Mouse (Mus musculus) limb, embryonic 13.5 days (tissue): Measurements from ENCODE around the gene Odf3. TPM values are rescaled to one million over a fixed set of nuclear protein-coding genes. Genes with fewer than 3 reads are reported as not detected.

ENCODE experiments used
- ATAC-seq: fragments of 200-750 bp; cut with Nextera tagmentation; 2 replicates; pipeline ENCODE4 v1.8.0; 2017; ENCODE audit warnings: low read depth, moderate number of reproducible peaks, moderate TSS enrichment; ENCODE audit not compliant: low FRiP score
- H3K27ac ChIP-seq: fragments of 300-500 bp; sonication (generic); 2 replicates; pipeline ENCODE4 v1.5.1; 2015; ENCODE audit warnings: inconsistent platforms, mild to moderate bottlenecking, moderate library complexity
- H3K27me3 ChIP-seq: fragments of 300-500 bp; sonication (generic); 2 replicates; pipeline ENCODE4 v1.6.1; 2015; ENCODE audit warnings: mild to moderate bottlenecking, inconsistent platforms
- H3K36me3 ChIP-seq: fragments of 300-500 bp; sonication (generic); 2 replicates; pipeline ENCODE4 v1.6.1; 2015; ENCODE audit warnings: inconsistent platforms, mild to moderate bottlenecking, moderate library complexity
- H3K4me1 ChIP-seq: fragments of 300-500 bp; sonication (generic); 2 replicates; pipeline ENCODE4 v1.6.1; 2015; ENCODE audit warnings: inconsistent platforms
- H3K4me2 ChIP-seq: fragments of 300-500 bp; sonication (generic); replicated peaks from 2 replicates; pipeline ENCODE4 v1.6.1; 2015; ENCODE audit warnings: inconsistent platforms, mild to moderate bottlenecking, moderate library complexity
- H3K4me3 ChIP-seq: fragments of 300-500 bp; sonication (generic); 2 replicates; pipeline ENCODE4 v1.5.1; 2015; ENCODE audit warnings: moderate library complexity, mild to moderate bottlenecking, inconsistent platforms
- H3K9ac ChIP-seq: fragments of 300-500 bp; sonication (generic); 2 replicates; pipeline ENCODE4 v1.6.1; 2015; ENCODE audit warnings: mild to moderate bottlenecking, inconsistent platforms
- H3K9me3 ChIP-seq: fragments of 300-500 bp; sonication (generic); 2 replicates; pipeline ENCODE4 v1.6.1; 2016; ENCODE audit warnings: inconsistent platforms
- WGBS: fragments of 180-500 bp; shearing (Covaris S2); methylation state at CpG from one replicate; pipeline ENCODE4 v1.1.7; 2015; 5-methylcytosine and 5-hydroxymethylcytosine counted together
- polyA plus RNA-seq: library from polyadenylated mRNA; unstranded; fragments of >200 nt; fragmentation: Nextera tagmentation; extraction: Ambion mirVana; gene quantifications from 2 replicates; pipeline ENCODE4 v1.2.1, GENCODE M21; 2015

The Odf3 gene
- not detected in 2 replicates for polyA plus RNA-seq

- Histone ChIP-seq H3K36me3 (peaks cover 18% of the 10 kb centered on the region), H3K4me1 (peaks cover 7% of the 10 kb centered on the region; the same call in 1 of the 2 replicates), H3K27me3 (peaks cover 23% of the 10 kb centered on the region), H3K4me3 (no peak within 1 kb of the TSS), H3K9me3 (no peaks in the 10 kb centered on the region), H3K4me2 (no peak within 1 kb of the TSS), H3K9ac (peak within 1 kb of the TSS; percentile 2; the same call in 1 of the 2 replicates), H3K27ac (no peak within 1 kb of the TSS; the same call in 1 of the 2 replicates)
- 65% methylated on average over 11 of the region's 11 CpGs for WGBS
- no peak for ATAC-seq
Observed at GRCm38 (mm10) chr7:140847755-140848580, at the start of gene Odf3. TSS of gene Odf3 (plus strand) at chr7:140847805.

- no peak for ATAC-seq
- WGBS: 65% methylated on average over 2 of the region's 2 CpGs
- no peaks in the 10 kb centered on the region for H3K27me3 ChIP-seq
Observed at GRCm38 (mm10) chr7:140798212-140798611, 49.4 kb upstream of the Odf3 start.

GRCm38 (mm10) chr7:140802629-140803028 lies 45.0 kb upstream of the Odf3 start:
- Histone ChIP-seq H3K4me3 (no peak overlapping the region), H3K36me3 (no peaks in the 10 kb centered on the region)
- no peak for ATAC-seq

More at GRCm38 (mm10) chr7:140798212-140798611, 49.4 kb upstream of the Odf3 start:
- no peak overlapping the region for H3K9ac ChIP-seq
- no peaks in the 10 kb centered on the region for H3K4me1 ChIP-seq
- H3K36me3 ChIP-seq: no peaks in the 10 kb centered on the region
- H3K27ac ChIP-seq: no peak overlapping the region
- H3K4me2 ChIP-seq: no peak overlapping the region
- H3K9me3 ChIP-seq: no peaks in the 10 kb centered on the region
- no peak overlapping the region for H3K4me3 ChIP-seq

GRCm38 (mm10) chr7:140805704-140806103 lies 41.9 kb upstream of the Odf3 start:
- Histone ChIP-seq H3K4me1 (no peaks in the 10 kb centered on the region), H3K27ac (no peak overlapping the region), H3K27me3 (no peaks in the 10 kb centered on the region), H3K36me3 (peaks cover 5% of the 10 kb centered on the region), H3K4me3 (no peak overlapping the region), H3K9ac (no peak overlapping the region), H3K9me3 (no peaks in the 10 kb centered on the region), H3K4me2 (no peak overlapping the region)
- no peak for ATAC-seq
- WGBS: 31% methylated on average over 1 of the region's 1 CpGs

More at GRCm38 (mm10) chr7:140802629-140803028, 45.0 kb upstream of the Odf3 start:
- H3K4me1 ChIP-seq: no peaks in the 10 kb centered on the region
- WGBS: 42% methylated on average over 6 of the region's 6 CpGs
- no peaks in the 10 kb centered on the region for H3K9me3 ChIP-seq
- H3K4me2 ChIP-seq: no peak overlapping the region
- no peak overlapping the region for H3K27ac ChIP-seq
- no peaks in the 10 kb centered on the region for H3K27me3 ChIP-seq
- no peak overlapping the region for H3K9ac ChIP-seq

GRCm38 (mm10) chr7:140810496-140810895 lies 37.1 kb upstream of the Odf3 start:
- Histone ChIP-seq H3K27ac (no peak overlapping the region), H3K36me3 (peaks cover 30% of the 10 kb centered on the region), H3K9me3 (no peaks in the 10 kb centered on the region), H3K9ac (no peak overlapping the region), H3K4me1 (no peaks in the 10 kb centered on the region), H3K27me3 (no peaks in the 10 kb centered on the region), H3K4me3 (no peak overlapping the region), H3K4me2 (no peak overlapping the region)
- no peak for ATAC-seq
- whole genome bisulfite sequencing: 95% methylated on average over 6 of the region's 6 CpGs

- no peak for ATAC-seq
- Histone ChIP-seq H3K4me1 (no peaks in the 10 kb centered on the region), H3K27ac (no peak overlapping the region), H3K4me3 (no peak overlapping the region), H3K9me3 (no peaks in the 10 kb centered on the region), H3K4me2 (no peak overlapping the region), H3K9ac (no peak overlapping the region), H3K27me3 (no peaks in the 10 kb centered on the region), H3K36me3 (peaks cover 30% of the 10 kb centered on the region)
- WGBS: 91% methylated on average over 13 of the region's 13 CpGs
Observed at GRCm38 (mm10) chr7:140811714-140812113, 35.9 kb upstream of the Odf3 start.

- no peak overlapping the region for H3K27ac ChIP-seq
- no peaks in the 10 kb centered on the region for H3K4me1 ChIP-seq
- no peaks in the 10 kb centered on the region for H3K27me3 ChIP-seq
- H3K9me3 ChIP-seq: no peaks in the 10 kb centered on the region
- no peak overlapping the region for H3K4me2 ChIP-seq
- no peak overlapping the region for H3K9ac ChIP-seq
- H3K36me3 ChIP-seq: peaks cover 30% of the 10 kb centered on the region
- 93% methylated on average over 12 of the region's 12 CpGs for WGBS
- no peak for ATAC-seq
- no peak overlapping the region for H3K4me3 ChIP-seq
Observed at GRCm38 (mm10) chr7:140812850-140813249, 34.8 kb upstream of the Odf3 start.

GRCm38 (mm10) chr7:140820173-140820572 lies 27.4 kb upstream of the Odf3 start:
- 69% methylated on average over 4 of the region's 4 CpGs for WGBS
- ATAC-seq: no peak
- H3K36me3 ChIP-seq: no peaks in the 10 kb centered on the region

GRCm38 (mm10) chr7:140821305-140821652 lies 26.3 kb upstream of the Odf3 start:
- Histone ChIP-seq H3K9ac (no peak overlapping the region), H3K27ac (no peak overlapping the region), H3K36me3 (no peaks in the 10 kb centered on the region), H3K27me3 (no peaks in the 10 kb centered on the region), H3K4me3 (peak overlapping the region; percentile 57), H3K9me3 (no peaks in the 10 kb centered on the region), H3K4me2 (peak overlapping the region; percentile 80), H3K4me1 (peaks cover 3% of the 10 kb centered on the region; the same call in 1 of the 2 replicates)
- WGBS: 49% methylated on average over 5 of the region's 5 CpGs
- no peak for ATAC-seq

More at GRCm38 (mm10) chr7:140820173-140820572, 27.4 kb upstream of the Odf3 start:
- peaks cover 3% of the 10 kb centered on the region; the same call in 1 of the 2 replicates for H3K4me1 ChIP-seq
- H3K27me3 ChIP-seq: no peaks in the 10 kb centered on the region
- H3K4me2 ChIP-seq: no peak overlapping the region
- no peak overlapping the region for H3K27ac ChIP-seq
- no peak overlapping the region for H3K9ac ChIP-seq
- no peaks in the 10 kb centered on the region for H3K9me3 ChIP-seq
- no peak overlapping the region for H3K4me3 ChIP-seq

- H3K4me1 ChIP-seq: peaks cover 3% of the 10 kb centered on the region; the same call in 1 of the 2 replicates
- H3K27ac ChIP-seq: no peak within 1 kb of the TSS
- WGBS: 2% methylated on average over 21 of the region's 21 CpGs
- H3K36me3 ChIP-seq: no peaks in the 10 kb centered on the region
- H3K4me3 ChIP-seq: peak within 1 kb of the TSS; percentile 57
- no peaks in the 10 kb centered on the region for H3K27me3 ChIP-seq
- H3K4me2 ChIP-seq: peak within 1 kb of the TSS; percentile 80
- H3K9ac ChIP-seq: peak within 1 kb of the TSS; percentile 58
- peak; percentile 76 for ATAC-seq
- H3K9me3 ChIP-seq: no peaks in the 10 kb centered on the region
Observed at GRCm38 (mm10) chr7:140821653-140822329, 25.8 kb upstream of the Odf3 start, which contains the start of gene Zfp941. TSS of gene Zfp941 (minus strand) at chr7:140822178.

GRCm38 (mm10) chr7:140822731-140823130 lies 24.9 kb upstream of the Odf3 start:
- no peak overlapping the region for H3K4me2 ChIP-seq
- ATAC-seq: no peak
- H3K27ac ChIP-seq: no peak overlapping the region
- H3K9ac ChIP-seq: no peak overlapping the region
- no peak overlapping the region for H3K4me3 ChIP-seq
- WGBS: 94% methylated on average over 4 of the region's 4 CpGs
- H3K4me1 ChIP-seq: peaks cover 3% of the 10 kb centered on the region; the same call in 1 of the 2 replicates
- no peaks in the 10 kb centered on the region for H3K27me3 ChIP-seq
- no peaks in the 10 kb centered on the region for H3K36me3 ChIP-seq
- no peaks in the 10 kb centered on the region for H3K9me3 ChIP-seq
